Mouse (Mus musculus) heart, adult 2 months (tissue): ENCODE data around the gene Hip1r.

ENCODE experiments used
- CTCF ChIP-seq: fragments of 200-600 bp; IDR thresholded peaks from 2 replicates; pipeline ENCODE4 v1.8.1; 2022; ENCODE audit warnings: antibody characterized with exemption, mild to moderate bottlenecking, moderate library complexity
- EP300 ChIP-seq: fragments of 200-500 bp; IDR thresholded peaks from 2 replicates; pipeline ENCODE4 v1.6.1; 2011; ENCODE audit warnings: low read depth, low read length, control low read depth; ENCODE audit not compliant: insufficient read depth

- TF ChIP-seq CTCF (no peak), EP300 (no peak)
Observed at GRCm38 (mm10) chr5:123974179-123974485, 704 bp downstream of the Hip1r start.
